Mouse (Mus musculus) forebrain, postnatal 0 days (tissue): Measurements from ENCODE around the gene Serpinb11. TPM values are rescaled to one million over a fixed set of nuclear protein-coding genes. Genes with fewer than 3 reads are reported as not detected.

Experiments used
- ATAC-seq: fragments of 200-750 bp; cut with Nextera tagmentation; 2 replicates; pipeline ENCODE4 v1.8.0; 2017; ENCODE audit warnings: mild to moderate bottlenecking, moderate library complexity
- DNase-seq: peaks from one replicate; pipeline ENCODE4 v3.0.0-alpha.2; 2015
- H3K27ac ChIP-seq: fragments of 300-500 bp; sonication (generic); 2 replicates; pipeline ENCODE4 v1.5.1; 2014; ENCODE audit warnings: low read depth, mild to moderate bottlenecking, antibody characterized with exemption, low read length, moderate library complexity, mixed read lengths
- H3K27me3 ChIP-seq: fragments of 300-500 bp; sonication (generic); 2 replicates; pipeline ENCODE4 v1.6.1; 2014; ENCODE audit warnings: mild to moderate bottlenecking, low read length, mixed read lengths; ENCODE audit not compliant: insufficient read depth
- H3K36me3 ChIP-seq: fragments of 300-500 bp; sonication (generic); 2 replicates; pipeline ENCODE4 v1.6.1; 2014; ENCODE audit warnings: mild to moderate bottlenecking, moderate library complexity; ENCODE audit not compliant: insufficient read depth
- H3K4me1 ChIP-seq: fragments of 300-500 bp; sonication (generic); 2 replicates; pipeline ENCODE4 v1.6.1; 2014; ENCODE audit warnings: antibody characterized with exemption; ENCODE audit not compliant: insufficient read depth
- H3K4me2 ChIP-seq: fragments of 300-500 bp; sonication (generic); 2 replicates; pipeline ENCODE4 v1.6.1; 2014; ENCODE audit warnings: low read depth, mild to moderate bottlenecking, moderate library complexity
- H3K4me3 ChIP-seq: fragments of 300-500 bp; sonication (generic); 2 replicates; pipeline ENCODE4 v1.5.1; 2014; ENCODE audit warnings: low read depth, low read length, mixed read lengths
- H3K9ac ChIP-seq: fragments of 300-500 bp; sonication (generic); 2 replicates; pipeline ENCODE4 v1.6.1; 2014; ENCODE audit warnings: mild to moderate bottlenecking
- H3K9me3 ChIP-seq: fragments of 300-500 bp; sonication (generic); 2 replicates; pipeline ENCODE4 v1.6.1; 2016; ENCODE audit warnings: low read length
- CTCF ChIP-seq: sonication (generic); IDR thresholded peaks from 2 replicates; pipeline ENCODE4 v1.5.1; 2016; ENCODE audit warnings: antibody characterized with exemption, control low read depth, low read depth
- whole genome bisulfite sequencing: fragments of 180-500 bp; shearing (Covaris S2); extraction: QIAGEN DNeasy Blood & Tissue Kit; methylation state at CpG from one replicate; pipeline ENCODE4 v1.1.7; 2014; 5-methylcytosine and 5-hydroxymethylcytosine counted together
- polyA plus RNA-seq: library from polyadenylated mRNA; unstranded; fragments of >200 nt; fragmentation: Nextera tagmentation; extraction: Ambion mirVana; gene quantifications from 2 replicates; pipeline ENCODE4 v1.2.1, GENCODE M21; 2015
- total RNA-seq: library from RNA; depleted of rRNA; stranded (reverse); fragments of >200 nt; gene quantifications from 2 replicates; pipeline ENCODE4 v1.2.3, GENCODE M21; 2014

The Serpinb11 gene
- total and polyA plus RNA-seq, 2 experiments from 2014 or later: not detected

DNA sequence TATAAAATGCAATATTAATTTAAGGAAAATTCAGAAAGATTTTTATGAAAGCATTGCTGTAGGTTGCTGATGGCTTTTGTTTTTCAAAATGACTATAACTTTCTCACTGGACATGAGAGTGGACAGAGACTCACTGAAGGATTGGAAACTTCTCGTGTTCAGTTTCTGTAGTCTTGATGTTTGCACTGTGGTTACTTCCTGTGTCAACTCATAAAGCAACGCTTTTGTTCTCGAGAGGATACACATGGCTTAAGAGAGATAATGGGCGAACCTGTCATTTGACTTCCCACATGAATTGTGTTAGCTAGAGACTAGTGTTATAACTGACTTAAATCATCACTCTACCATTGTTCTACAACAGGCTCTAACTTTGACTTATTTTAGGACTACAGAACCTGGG lies 16.0 kb downstream of the Serpinb11 start:
- 80% methylated on average over 4 of the region's 4 CpGs for WGBS
- no peak for TF ChIP-seq CTCF
- H3K4me3 ChIP-seq: no peak overlapping the region

GRCm38 (mm10) chr1:107378368-107378767 lies 17.4 kb downstream of the Serpinb11 start:
- no peak overlapping the region for H3K4me2 ChIP-seq
- no peaks in the 10 kb centered on the region for H3K9me3 ChIP-seq
- no peaks in the 10 kb centered on the region for H3K4me1 ChIP-seq
- no peak overlapping the region for H3K4me3 ChIP-seq
- TF ChIP-seq CTCF: no peak
- no peak for ATAC-seq
- H3K36me3 ChIP-seq: no peaks in the 10 kb centered on the region
- H3K27ac ChIP-seq: no peak overlapping the region
- no peak for DNase-seq
- no peaks in the 10 kb centered on the region for H3K27me3 ChIP-seq
- no peak overlapping the region for H3K9ac ChIP-seq

More for the DNA sequence above, 16.0 kb downstream of the Serpinb11 start:
- Histone ChIP-seq H3K36me3 (no peaks in the 10 kb centered on the region), H3K4me1 (no peaks in the 10 kb centered on the region), H3K4me2 (no peak overlapping the region), H3K27me3 (no peaks in the 10 kb centered on the region), H3K9ac (no peak overlapping the region), H3K27ac (no peak overlapping the region), H3K9me3 (no peaks in the 10 kb centered on the region)
- ATAC-seq (no peak), DNase-seq (no peak)

GRCm38 (mm10) chr1:107381491-107381890 lies 20.5 kb downstream of the Serpinb11 start:
- Histone ChIP-seq H3K36me3 (no peaks in the 10 kb centered on the region), H3K9me3 (no peaks in the 10 kb centered on the region), H3K4me3 (no peak overlapping the region), H3K4me1 (no peaks in the 10 kb centered on the region), H3K4me2 (no peak overlapping the region), H3K9ac (no peak overlapping the region), H3K27me3 (no peaks in the 10 kb centered on the region), H3K27ac (no peak overlapping the region)
- no peak for TF ChIP-seq CTCF
- DNase-seq (no peak), ATAC-seq (no peak)

- no peaks in the 10 kb centered on the region for H3K9me3 ChIP-seq
- H3K36me3 ChIP-seq: no peaks in the 10 kb centered on the region
- no peak for DNase-seq
- no peaks in the 10 kb centered on the region for H3K27me3 ChIP-seq
- 96% methylated on average over 1 of the region's 1 CpGs for WGBS
- no peak overlapping the region for H3K27ac ChIP-seq
- no peak for TF ChIP-seq CTCF
- ATAC-seq: no peak
- H3K4me3 ChIP-seq: no peak overlapping the region
- H3K4me2 ChIP-seq: no peak overlapping the region
- H3K4me1 ChIP-seq: no peaks in the 10 kb centered on the region
- H3K9ac ChIP-seq: no peak overlapping the region
These were observed 21.4 kb downstream of the Serpinb11 start for GRCm38 (mm10) chr1:107382404-107382803.

- H3K27ac ChIP-seq: no peak overlapping the region
- no peak overlapping the region for H3K4me3 ChIP-seq
- no peak for TF ChIP-seq CTCF
- no peaks in the 10 kb centered on the region for H3K4me1 ChIP-seq
- H3K27me3 ChIP-seq: no peaks in the 10 kb centered on the region
- no peaks in the 10 kb centered on the region for H3K9me3 ChIP-seq
- no peak overlapping the region for H3K9ac ChIP-seq
- no peak overlapping the region for H3K4me2 ChIP-seq
- WGBS: 94% methylated on average over 9 of the region's 9 CpGs
- no peak for DNase-seq
- H3K36me3 ChIP-seq: no peaks in the 10 kb centered on the region
- ATAC-seq: no peak
These were observed 23.5 kb downstream of the Serpinb11 start for GRCm38 (mm10) chr1:107384532-107384931.

DNA sequence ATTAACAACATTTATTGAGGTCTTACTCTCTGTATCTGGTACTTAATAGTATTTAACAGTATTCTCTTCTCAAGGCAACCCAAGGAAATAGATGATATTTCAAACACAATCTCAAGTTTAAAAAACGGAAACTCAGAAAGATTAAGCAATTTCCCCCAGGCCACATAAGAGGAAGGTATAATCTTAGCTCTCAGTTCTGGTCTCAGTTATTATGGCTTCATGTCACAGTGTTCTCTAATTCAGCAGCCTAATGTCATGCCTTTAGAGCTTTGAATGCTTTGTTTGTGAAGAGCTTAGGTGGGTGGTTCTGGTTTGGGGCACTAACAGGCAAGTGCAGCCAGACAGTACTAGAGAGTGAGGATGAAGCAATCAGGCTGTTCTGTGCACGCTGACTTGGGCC lies 28.8 kb downstream of the Serpinb11 start:
- ATAC-seq (no peak), DNase-seq (no peak)
- WGBS: 86% methylated on average over 2 of the region's 2 CpGs
- Histone ChIP-seq H3K4me1 (no peaks in the 10 kb centered on the region), H3K9ac (no peak overlapping the region), H3K36me3 (no peaks in the 10 kb centered on the region), H3K27ac (no peak overlapping the region), H3K9me3 (no peaks in the 10 kb centered on the region), H3K4me2 (no peak overlapping the region), H3K4me3 (no peak overlapping the region), H3K27me3 (no peaks in the 10 kb centered on the region)
- no peak for TF ChIP-seq CTCF

DNA sequence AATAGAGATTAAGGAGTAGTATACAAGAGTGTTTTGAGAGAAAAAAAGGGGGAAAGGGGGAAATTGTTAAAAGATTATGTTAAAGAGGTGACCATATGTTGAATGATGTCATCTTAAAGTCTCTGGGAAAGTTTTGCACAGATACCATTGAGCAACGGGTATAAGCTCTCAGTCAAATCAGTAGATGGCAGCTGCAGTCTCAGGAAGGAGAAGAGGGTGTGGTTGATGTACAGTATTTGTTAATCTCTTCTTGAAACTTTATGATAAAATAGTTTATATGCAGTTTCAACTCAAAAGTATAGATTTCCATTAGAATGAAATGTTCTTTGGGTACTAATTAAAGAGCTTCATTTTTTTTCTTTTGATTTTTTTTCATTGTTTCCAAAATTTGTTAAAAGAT lies 36.5 kb downstream of the Serpinb11 start:
- ATAC-seq (no peak), DNase-seq (no peak)
- H3K4me1 ChIP-seq: no peaks in the 10 kb centered on the region
- TF ChIP-seq CTCF: no peak
- H3K4me3 ChIP-seq: no peak overlapping the region
- H3K36me3 ChIP-seq: no peaks in the 10 kb centered on the region
- H3K4me2 ChIP-seq: no peak overlapping the region
- no peaks in the 10 kb centered on the region for H3K9me3 ChIP-seq
- no peak overlapping the region for H3K9ac ChIP-seq
- no peak overlapping the region for H3K27ac ChIP-seq
- H3K27me3 ChIP-seq: no peaks in the 10 kb centered on the region
- WGBS: 60% methylated on average over 1 of the region's 1 CpGs

DNA sequence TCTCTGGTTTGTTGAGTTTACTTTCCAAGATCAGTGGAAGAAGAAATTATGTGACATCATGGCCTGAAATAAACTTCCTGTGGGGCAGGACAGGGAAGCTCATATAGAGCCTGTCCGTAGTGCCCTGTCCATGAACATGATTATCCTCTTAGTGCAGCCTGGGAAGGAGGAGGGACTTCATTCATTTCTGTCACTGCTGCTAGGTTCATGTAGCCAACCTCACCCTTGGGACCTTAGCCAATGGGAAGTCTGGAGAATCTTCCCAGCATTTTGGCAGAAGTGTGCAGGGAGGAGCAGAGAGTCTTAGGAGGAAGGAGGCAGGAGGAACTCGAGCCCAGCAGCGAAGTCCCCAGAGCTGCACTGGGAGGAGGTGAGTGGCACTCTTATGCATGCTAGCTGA lies 38.4 kb downstream of the Serpinb11 start, which contains the start of gene Serpinb7:
Gene Serpinb7 (plus strand): TSS at position 301 of the 400 bp plus-strand sequence.
- no peak for TF ChIP-seq CTCF

More for the DNA sequence above, 38.4 kb downstream of the Serpinb11 start, which contains the start of gene Serpinb7:
- H3K9ac ChIP-seq: no peak within 1 kb of the TSS
- H3K27ac ChIP-seq: no peak within 1 kb of the TSS
- no peaks in the 10 kb centered on the region for H3K27me3 ChIP-seq
- no peaks in the 10 kb centered on the region for H3K36me3 ChIP-seq
- no peaks in the 10 kb centered on the region for H3K9me3 ChIP-seq
- H3K4me1 ChIP-seq: no peaks in the 10 kb centered on the region
- DNase-seq: no peak
- no peak within 1 kb of the TSS for H3K4me2 ChIP-seq
- H3K4me3 ChIP-seq: no peak within 1 kb of the TSS
- 90% methylated on average over 3 of the region's 3 CpGs for WGBS
- no peak for ATAC-seq
